Mouse (Mus musculus) adrenal gland, postnatal 14 days (tissue): ENCODE data around the gene 1110008L16Rik. TPM values are rescaled to one million over a fixed set of nuclear protein-coding genes. Genes with fewer than 3 reads are reported as not detected.
"Not testable (repeated sequence)": the region's sequence is repeated elsewhere in the genome, so short reads cannot be mapped to it uniquely, and the experiment has no call there.

Experiments
- DNase-seq: peaks from one replicate; pipeline ENCODE4 v3.0.0; 2021; ENCODE audit warnings: mixed read lengths
- total RNA-seq: library from RNA; stranded (reverse); gene quantifications from 2 replicates; pipeline ENCODE4 v1.2.3, GENCODE M21; 2021

Gene 1110008L16Rik
- total RNA-seq, 1 experiment from 2014 or later = 17.6 TPM

DNA sequence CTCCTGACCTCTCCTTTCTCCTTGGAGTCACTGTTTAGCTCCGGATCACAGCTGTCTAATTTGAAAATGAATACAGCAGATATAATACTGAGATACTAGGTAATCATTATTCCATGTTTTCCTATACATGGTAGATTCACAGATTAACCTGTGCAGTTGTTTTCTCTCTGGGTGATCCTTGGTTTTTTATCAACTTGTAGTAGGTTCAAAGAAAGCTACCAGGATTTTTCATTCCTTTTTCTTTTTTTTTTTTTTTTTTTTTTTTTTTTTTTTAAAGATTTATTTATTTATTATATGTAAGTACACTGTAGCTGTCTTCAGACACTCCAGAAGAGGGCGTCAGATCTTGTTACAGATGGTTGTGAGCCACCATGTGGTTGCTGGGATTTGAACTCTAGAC lies 39.1 kb downstream of the 1110008L16Rik start:
- DNase-seq = not testable (repeated sequence)

GRCm38 (mm10) chr12:55343045-55343444 lies 43.7 kb downstream of the 1110008L16Rik start:
- DNase-seq = not testable (repeated sequence)

DNA sequence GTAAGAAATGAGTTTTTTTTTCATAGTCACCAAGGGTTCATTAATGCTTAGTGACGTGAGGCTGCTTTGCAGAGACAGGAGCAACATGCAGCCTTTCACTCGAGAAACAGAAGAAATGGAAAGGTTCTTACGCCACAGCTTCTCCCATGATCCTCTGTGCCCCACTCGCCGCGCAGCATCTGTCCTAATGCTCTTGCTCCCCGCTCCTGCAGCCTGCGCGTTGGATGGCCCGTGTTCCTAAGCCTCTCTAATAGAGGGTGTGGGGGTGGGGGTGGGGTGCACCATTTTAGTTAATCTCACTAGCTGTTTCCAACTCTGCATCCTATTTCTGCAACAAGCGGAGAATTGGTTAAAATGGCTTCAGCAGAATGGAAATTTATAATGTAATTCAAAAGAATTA lies 44.6 kb downstream of the 1110008L16Rik start:
- DNase-seq = no peak

DNA sequence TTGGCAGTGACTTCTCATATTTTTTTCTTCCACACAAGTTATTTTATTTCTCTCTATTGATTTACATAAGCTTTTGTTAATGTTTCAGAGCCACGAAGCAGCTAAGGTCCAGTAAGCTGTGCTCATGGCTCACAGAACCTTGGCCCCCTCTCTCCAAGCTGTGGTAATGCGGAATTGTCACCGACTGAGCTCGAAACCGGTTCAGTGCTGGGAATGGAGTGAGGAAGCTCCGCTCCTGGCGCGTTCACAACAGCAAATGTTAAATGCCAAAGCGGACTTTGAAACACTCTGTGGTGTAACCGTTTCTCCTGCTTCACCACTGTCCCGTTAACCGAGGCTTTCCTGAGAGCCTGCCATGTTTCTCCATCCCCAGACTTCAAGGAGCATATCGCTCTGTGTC lies 45.2 kb downstream of the 1110008L16Rik start:
- peak; percentile 14 for DNase-seq

DNA sequence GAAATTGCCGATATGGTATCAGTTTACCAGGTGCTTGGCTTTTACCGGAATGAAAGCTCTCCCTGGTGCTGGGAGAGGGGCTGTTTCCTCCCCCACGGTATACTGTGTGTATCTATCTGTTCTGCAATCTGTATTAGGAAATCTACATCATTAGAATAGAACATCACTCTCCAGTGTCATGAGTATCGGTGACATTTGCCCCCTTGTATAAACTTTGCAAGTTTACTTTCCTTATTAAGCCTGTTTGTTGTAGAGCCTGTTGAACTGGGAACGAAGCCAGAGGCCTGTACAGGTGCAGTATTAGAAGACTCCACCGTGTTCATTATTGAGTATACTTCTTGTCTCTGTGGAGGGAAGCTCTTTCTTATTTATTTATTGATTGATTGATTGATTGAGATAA lies 54.0 kb downstream of the 1110008L16Rik start:
- no peak for DNase-seq

- DNase-seq = peak; percentile 48
These were observed 55.5 kb downstream of the 1110008L16Rik start for GRCm38 (mm10) chr12:55354904-55355303.

DNA sequence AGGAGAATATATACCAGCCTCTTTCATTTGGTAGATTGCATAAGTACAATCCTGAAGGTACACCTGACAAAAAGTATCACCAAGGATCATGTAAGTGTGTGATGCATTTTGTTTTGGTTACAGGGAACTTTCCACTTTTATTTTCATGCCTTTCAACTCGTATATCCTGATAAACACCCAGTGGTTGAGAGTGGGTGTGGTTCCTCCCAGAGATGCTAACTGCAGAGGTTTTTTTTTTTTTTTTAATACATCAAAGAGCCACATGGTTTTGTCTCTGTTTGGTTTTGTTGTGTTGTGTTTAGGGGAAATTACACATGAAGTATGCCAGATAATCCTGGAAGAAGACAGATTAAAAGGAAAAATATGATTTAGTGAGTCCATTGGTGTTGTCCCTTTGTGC lies 57.9 kb downstream of the 1110008L16Rik start:
- no peak for DNase-seq

GRCm38 (mm10) chr12:55360929-55361328 lies 61.6 kb downstream of the 1110008L16Rik start:
- DNase-seq = no peak

- no peak for DNase-seq
These were observed 65.7 kb downstream of the 1110008L16Rik start for GRCm38 (mm10) chr12:55365083-55365482.

DNA sequence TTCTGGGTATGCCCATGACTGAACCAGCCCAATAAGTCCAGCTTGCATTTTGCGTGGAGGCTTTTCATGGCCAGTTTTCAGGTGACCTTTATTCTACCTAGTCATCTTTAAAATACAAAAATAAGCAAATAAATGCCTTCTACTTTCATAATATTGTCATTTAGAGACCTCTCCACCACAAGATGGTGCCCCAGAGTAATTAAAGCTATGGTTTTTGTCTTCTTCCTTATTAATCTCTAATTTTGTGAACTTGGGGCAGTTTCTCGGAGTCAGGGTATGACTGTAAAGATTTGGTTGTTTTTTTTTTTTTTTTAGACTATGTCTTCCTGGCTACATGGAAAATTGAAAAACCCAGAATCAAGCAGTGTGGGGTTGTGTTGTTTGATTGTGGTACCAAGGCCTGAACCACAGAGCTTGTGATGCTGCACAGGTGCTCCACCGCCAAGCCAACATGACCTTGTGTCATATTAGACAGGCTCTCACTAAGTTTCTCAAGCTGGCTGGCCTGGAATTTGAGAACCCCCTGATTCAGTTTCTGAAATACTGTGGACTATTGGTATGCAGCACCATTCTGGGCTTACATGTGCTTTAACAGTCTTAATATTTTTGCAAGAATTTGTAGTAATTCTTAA lies 73.2 kb downstream of the 1110008L16Rik start:
- DNase-seq = no peak

DNA sequence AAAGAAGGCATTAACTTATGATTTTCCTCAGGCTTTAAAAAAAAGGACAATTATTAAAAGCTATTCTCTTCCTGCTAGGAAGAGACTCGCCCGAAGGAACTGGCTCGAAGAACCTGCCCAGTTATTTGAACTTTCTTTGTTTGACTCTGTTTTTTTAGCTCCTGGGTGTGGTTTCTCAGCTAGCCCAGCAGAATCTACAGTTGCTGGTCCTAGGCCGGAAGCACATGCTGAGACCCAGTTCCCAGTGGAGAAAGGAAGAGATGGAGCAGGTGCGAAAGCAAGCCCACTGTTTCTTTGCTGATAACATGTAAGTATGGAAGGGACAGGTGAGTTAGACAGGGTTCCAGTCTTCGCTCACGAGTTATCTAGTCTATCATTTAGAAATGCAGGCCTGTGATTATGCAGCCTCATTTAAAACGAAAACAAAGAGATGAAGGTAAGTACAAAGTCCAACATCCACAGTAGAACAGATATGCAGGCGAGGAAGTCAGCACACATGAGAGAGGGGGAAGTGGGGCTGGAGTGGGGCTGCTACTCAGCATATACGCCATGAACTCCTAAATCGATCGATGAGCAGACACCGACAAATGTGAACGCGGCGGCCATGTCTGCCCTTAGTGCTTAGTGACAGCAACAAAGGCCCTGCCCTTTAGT lies 77.7 kb downstream of the 1110008L16Rik start:
- DNase-seq = no peak

DNA sequence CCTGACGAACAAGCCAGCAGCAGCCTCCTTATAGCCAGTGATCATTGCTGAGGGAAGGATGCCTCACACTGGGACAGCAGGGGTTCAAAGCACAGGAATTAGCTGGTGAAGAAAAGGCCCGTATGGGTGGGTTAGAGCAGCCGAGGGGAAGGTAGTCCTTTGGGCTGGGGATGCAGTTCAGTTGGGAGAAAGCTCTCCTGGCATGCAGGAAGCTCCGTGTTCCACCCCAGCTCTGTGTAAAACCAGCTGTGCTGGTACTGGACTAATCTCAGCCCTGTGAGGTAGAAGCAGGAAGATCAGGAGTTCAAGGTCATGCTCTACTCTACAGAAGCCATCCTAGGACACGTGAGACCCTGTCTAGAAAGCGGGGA lies 78.2 kb downstream of the 1110008L16Rik start:
- no peak for DNase-seq

DNA sequence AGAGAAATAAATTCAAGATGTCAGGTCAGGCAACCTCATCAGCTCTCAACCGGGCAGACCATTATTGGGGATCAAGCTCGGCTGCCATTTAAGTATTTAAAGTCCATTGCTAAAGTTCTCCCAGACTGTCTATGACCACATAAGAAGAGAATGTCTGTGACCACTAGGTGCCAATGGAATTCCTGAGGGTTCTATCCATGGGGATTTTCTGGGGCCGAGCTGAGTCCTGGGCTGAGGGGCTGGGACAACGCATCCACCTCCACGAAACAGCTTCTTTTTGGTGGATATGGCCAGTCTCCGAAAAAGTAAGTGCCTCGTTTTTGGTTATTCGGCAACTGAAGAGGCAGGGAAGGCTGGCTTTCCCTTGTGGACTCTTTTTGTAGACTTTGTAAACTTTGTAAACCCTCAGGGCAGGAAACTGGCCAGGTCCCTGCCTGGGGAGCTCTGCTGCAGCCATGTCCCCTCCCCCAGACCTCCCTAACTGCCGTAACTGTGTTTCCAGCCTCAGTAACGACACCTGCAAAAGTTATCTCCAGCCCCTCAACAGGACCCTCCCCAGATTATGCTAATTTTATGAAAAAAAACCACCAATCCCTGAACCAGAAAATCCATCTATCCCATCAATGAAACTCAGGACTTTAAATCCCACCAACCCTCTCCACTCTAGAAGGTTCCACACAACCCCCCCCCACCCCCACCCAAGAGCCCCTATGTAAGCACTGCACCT lies 84.8 kb downstream of the 1110008L16Rik start, which contains the start of gene Psma6:
TSS of gene Psma6 (plus strand) at position 200 of the 727 bp plus-strand sequence.
- DNase-seq = peak; percentile 34

DNA sequence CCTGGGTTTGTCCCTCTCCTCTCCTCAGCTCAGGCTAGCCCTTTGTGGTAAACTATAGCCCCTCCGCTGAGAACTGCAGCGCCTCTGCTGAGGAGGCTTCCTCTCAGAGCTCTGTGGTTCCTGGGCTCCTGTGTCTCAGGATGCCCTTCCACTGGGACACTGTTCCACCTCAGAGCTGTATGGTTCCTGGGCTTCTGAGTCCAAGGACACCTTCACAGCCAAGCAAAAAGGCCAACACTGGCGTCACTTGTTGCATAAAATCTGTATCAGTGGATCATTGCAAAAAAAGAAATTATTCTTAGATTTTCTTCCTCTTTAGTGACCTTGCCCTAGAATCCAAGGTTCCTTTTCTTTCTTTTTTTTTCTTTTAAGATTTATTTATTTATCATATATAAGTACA lies 85.4 kb downstream of the 1110008L16Rik start:
- DNase-seq = peak; percentile 70

GRCm38 (mm10) chr12:55385931-55386330 lies 86.6 kb downstream of the 1110008L16Rik start:
- peak; percentile 57 for DNase-seq

DNA sequence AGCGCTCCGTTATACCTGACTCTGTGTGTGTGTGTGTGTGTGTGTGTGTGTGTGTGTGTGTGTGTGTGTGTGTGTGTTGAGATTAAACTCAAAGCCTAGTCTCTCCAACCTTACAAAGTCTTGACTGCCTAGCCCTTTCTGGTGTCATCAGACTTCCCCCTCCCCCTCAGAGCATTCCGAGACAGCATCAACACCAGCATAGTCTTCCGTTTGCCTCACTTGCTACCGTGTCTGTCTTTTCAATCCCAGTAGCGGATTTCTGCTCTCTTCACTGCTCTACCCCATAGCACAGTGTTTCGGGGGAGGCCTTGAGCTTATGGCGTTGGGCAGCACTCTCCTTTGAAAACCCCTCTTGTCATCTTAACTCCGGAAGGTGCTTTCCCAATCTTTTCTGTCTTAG lies 87.1 kb downstream of the 1110008L16Rik start:
- no peak for DNase-seq

GRCm38 (mm10) chr12:55387083-55387787 lies 87.9 kb downstream of the 1110008L16Rik start:
- DNase-seq = peak; percentile 54

GRCm38 (mm10) chr12:55387788-55388465 lies 88.5 kb downstream of the 1110008L16Rik start:
- DNase-seq = peak; percentile 68

DNA sequence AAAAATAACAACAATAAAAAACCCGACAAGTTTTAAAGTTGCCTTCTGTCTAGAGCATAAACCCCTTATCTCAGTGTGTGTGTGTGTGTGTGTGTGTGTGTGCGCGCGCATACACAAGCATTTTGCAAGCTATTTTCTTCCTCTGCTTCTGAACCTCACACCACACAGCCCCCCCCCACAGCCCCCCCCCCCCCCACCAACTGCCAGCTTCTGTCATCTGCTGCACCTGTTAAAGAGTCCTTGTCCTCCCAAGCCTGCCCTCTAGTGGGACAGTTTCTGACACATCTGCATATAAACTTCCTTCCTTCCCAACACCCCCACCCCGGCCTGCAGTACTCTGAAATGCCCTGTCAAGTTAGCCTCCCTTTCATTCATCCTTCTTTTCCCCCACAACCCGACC lies 89.1 kb downstream of the 1110008L16Rik start:
- DNase-seq = peak; percentile 79

- DNase-seq = peak; percentile 40
These were observed 90.0 kb downstream of the 1110008L16Rik start for GRCm38 (mm10) chr12:55389132-55390081.

GRCm38 (mm10) chr12:55392120-55392519 lies 92.7 kb downstream of the 1110008L16Rik start:
- no peak for DNase-seq
